Mouse (Mus musculus): Measurements from ENCODE around the gene Ghdc. TPM values are rescaled to one million over a fixed set of nuclear protein-coding genes. Genes with fewer than 3 reads are reported as not detected.
"Not testable (repeated sequence)": the region's sequence is repeated elsewhere in the genome, so short reads cannot be mapped to it uniquely, and the experiment has no call there.

Ghdc gene
- polyA plus RNA-seq, 1 experiment: 7.7 TPM

GRCm38 (mm10) chr11:100806380-100807305 lies 35.9 kb upstream of the Ghdc start:
- no peak for TF ChIP-seq CTCF (IDR thresholded peaks at IDR 0.05; ENCODE audit: borderline replicate concordance, extremely low read depth, insufficient read depth, insufficient read length)
- TF ChIP-seq POLR2A (IDR thresholded peaks at IDR 0.05; ENCODE audit: borderline replicate concordance, extremely low read depth, insufficient read depth, insufficient read length, poor library complexity, severe bottlenecking): no peak
- DNase-seq (ENCODE audit: low read depth): peak; percentile 68

- no peak for TF ChIP-seq POLR2A (IDR thresholded peaks at IDR 0.05; ENCODE audit: borderline replicate concordance, extremely low read depth, insufficient read depth, insufficient read length, poor library complexity, severe bottlenecking)
- TF ChIP-seq CTCF (IDR thresholded peaks at IDR 0.05; ENCODE audit: borderline replicate concordance, extremely low read depth, insufficient read depth, insufficient read length): no peak
- no peak for DNase-seq (ENCODE audit: low read depth)
These were observed 34.8 kb upstream of the Ghdc start for GRCm38 (mm10) chr11:100805535-100805934.

DNA sequence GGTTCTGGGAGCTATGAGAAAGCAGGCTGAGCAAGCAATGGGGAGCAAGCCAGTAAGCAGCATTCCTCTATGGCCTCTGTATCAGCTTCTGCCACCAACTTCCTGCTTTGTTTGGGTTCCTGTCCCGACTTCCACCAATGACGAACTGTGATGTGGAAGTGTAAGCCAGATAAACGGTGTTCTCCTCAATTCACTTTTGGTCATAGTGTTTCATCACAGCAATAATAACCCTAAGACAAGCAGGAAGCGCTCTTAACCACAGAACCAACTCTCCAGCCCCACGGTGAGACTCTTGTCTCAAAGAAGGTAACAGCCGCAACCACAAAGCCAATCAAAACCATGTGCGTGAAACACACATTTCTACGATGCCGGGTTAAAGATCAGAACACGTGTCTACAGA lies 33.7 kb upstream of the Ghdc start:
- DNase-seq (ENCODE audit: low read depth): no peak
- TF ChIP-seq CTCF (IDR thresholded peaks at IDR 0.05; ENCODE audit: borderline replicate concordance, extremely low read depth, insufficient read depth, insufficient read length) (no peak), POLR2A (IDR thresholded peaks at IDR 0.05; ENCODE audit: borderline replicate concordance, extremely low read depth, insufficient read depth, insufficient read length, poor library complexity, severe bottlenecking) (no peak)

DNA sequence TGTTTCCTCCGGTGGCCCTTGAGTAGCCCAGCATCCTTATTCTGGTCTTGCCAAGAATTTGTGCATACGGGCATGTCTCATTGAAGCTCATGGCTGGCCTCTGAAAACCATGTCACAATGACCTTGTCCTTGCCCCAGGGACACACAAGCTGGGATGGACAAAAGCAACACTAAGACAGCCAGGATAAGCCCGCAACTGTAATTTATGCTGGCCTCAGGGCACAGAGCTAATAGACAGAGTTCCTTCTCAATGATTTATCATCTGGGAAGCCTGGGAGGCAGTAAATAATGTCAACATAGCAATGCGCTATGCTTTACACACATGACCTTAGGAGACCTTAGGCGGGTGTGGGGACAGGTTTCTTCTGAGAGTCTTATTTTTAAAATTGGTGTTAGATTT lies 28.7 kb upstream of the Ghdc start:
- no peak for TF ChIP-seq CTCF (IDR thresholded peaks at IDR 0.05; ENCODE audit: borderline replicate concordance, extremely low read depth, insufficient read depth, insufficient read length)
- TF ChIP-seq POLR2A (IDR thresholded peaks at IDR 0.05; ENCODE audit: borderline replicate concordance, extremely low read depth, insufficient read depth, insufficient read length, poor library complexity, severe bottlenecking): no peak

DNA sequence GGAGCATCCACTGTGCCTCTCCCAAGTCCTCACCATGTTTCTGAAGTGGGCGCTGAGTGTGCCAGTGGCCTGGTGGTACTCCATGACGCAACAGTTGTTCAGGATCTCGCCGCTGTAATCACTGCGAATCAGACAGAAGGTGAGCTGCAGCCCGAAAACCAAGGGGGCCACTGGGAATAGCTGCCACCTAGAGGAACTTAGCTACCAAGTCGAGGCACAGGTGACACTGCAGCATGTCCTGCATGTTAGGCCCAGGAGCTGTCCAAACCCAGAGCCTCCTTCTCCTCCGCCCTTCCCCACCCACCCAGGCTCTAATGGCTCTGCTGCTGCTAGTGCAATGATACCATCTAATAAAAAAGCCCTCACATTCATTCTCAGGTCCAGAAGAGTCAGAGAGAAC lies 25.8 kb upstream of the Ghdc start:
- TF ChIP-seq POLR2A (IDR thresholded peaks at IDR 0.05; ENCODE audit: borderline replicate concordance, extremely low read depth, insufficient read depth, insufficient read length, poor library complexity, severe bottlenecking) (no peak), CTCF (IDR thresholded peaks at IDR 0.05; ENCODE audit: borderline replicate concordance, extremely low read depth, insufficient read depth, insufficient read length) (no peak)
- no peak for DNase-seq (ENCODE audit: low read depth)

More for the DNA sequence above, 28.7 kb upstream of the Ghdc start:
- no peak for DNase-seq (ENCODE audit: low read depth)

DNA sequence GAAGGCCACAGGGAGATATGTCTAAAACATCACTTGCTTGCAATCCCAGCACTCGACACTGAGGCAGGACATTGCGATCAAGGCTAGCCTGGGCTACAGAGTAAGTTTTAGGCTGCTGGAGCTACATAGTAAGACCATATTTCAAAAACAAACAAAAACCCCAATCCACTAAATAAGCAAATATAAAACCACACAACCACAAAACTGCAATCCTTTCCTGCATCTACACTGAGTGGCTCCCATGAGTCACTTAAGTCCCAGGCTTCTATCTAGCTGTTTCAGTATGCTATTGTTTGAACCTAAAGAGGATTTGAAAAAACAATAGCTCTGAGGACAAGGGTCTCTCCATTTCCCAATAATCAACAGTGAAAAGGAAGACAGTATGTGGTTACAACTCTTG lies 24.6 kb upstream of the Ghdc start:
- TF ChIP-seq POLR2A (IDR thresholded peaks at IDR 0.05; ENCODE audit: borderline replicate concordance, extremely low read depth, insufficient read depth, insufficient read length, poor library complexity, severe bottlenecking) (no peak), CTCF (IDR thresholded peaks at IDR 0.05; ENCODE audit: borderline replicate concordance, extremely low read depth, insufficient read depth, insufficient read length) (no peak)
- DNase-seq (ENCODE audit: low read depth): no peak

GRCm38 (mm10) chr11:100791457-100792049 lies 20.8 kb upstream of the Ghdc start:
- no peak for TF ChIP-seq CTCF (IDR thresholded peaks at IDR 0.05; ENCODE audit: borderline replicate concordance, extremely low read depth, insufficient read depth, insufficient read length)
- TF ChIP-seq POLR2A (IDR thresholded peaks at IDR 0.05; ENCODE audit: borderline replicate concordance, extremely low read depth, insufficient read depth, insufficient read length, poor library complexity, severe bottlenecking): no peak
- DNase-seq (ENCODE audit: low read depth): no peak

DNA sequence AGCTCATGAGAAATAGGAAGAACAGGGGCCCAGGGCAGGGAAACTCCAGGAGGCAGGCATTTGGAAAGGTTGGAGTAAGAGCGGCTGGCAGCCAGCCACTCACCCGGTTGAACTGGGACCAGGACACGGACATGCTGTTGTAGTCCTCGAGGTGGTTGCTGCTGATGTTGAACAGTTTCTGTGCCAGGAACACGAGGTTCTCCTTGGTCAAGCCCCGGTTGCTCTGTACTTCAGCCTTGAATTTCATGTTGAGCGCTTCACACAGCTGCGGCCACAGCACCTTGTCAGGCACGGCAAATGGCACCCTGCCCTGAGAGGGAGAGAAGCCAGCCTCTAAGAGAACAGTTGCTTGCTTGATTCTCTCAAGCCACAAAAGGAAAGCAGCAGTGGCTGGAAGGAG lies 19.9 kb upstream of the Ghdc start:
- DNase-seq (ENCODE audit: low read depth): not testable (repeated sequence)

GRCm38 (mm10) chr11:100789702-100790101 lies 18.9 kb upstream of the Ghdc start:
- DNase-seq (ENCODE audit: low read depth): no peak
- TF ChIP-seq POLR2A (IDR thresholded peaks at IDR 0.05; ENCODE audit: borderline replicate concordance, extremely low read depth, insufficient read depth, insufficient read length, poor library complexity, severe bottlenecking) (no peak), CTCF (IDR thresholded peaks at IDR 0.05; ENCODE audit: borderline replicate concordance, extremely low read depth, insufficient read depth, insufficient read length) (no peak)

- DNase-seq (ENCODE audit: low read depth): peak; percentile 44
- no peak for TF ChIP-seq CTCF (IDR thresholded peaks at IDR 0.05; ENCODE audit: borderline replicate concordance, extremely low read depth, insufficient read depth, insufficient read length)
- TF ChIP-seq POLR2A (IDR thresholded peaks at IDR 0.05; ENCODE audit: borderline replicate concordance, extremely low read depth, insufficient read depth, insufficient read length, poor library complexity, severe bottlenecking): no peak
These were observed 15.0 kb upstream of the Ghdc start for GRCm38 (mm10) chr11:100785774-100786173.

GRCm38 (mm10) chr11:100784286-100784685 lies 13.5 kb upstream of the Ghdc start:
- TF ChIP-seq POLR2A (IDR thresholded peaks at IDR 0.05; ENCODE audit: borderline replicate concordance, extremely low read depth, insufficient read depth, insufficient read length, poor library complexity, severe bottlenecking) (no peak), CTCF (IDR thresholded peaks at IDR 0.05; ENCODE audit: borderline replicate concordance, extremely low read depth, insufficient read depth, insufficient read length) (no peak)
- DNase-seq (ENCODE audit: low read depth): no peak

GRCm38 (mm10) chr11:100782568-100782967 lies 11.8 kb upstream of the Ghdc start:
- no peak for DNase-seq (ENCODE audit: low read depth)
- TF ChIP-seq POLR2A (IDR thresholded peaks at IDR 0.05; ENCODE audit: borderline replicate concordance, extremely low read depth, insufficient read depth, insufficient read length, poor library complexity, severe bottlenecking) (no peak), CTCF (IDR thresholded peaks at IDR 0.05; ENCODE audit: borderline replicate concordance, extremely low read depth, insufficient read depth, insufficient read length) (no peak)

Data from brain, embryonic 14.5 days (tissue).